Mouse (Mus musculus): ENCODE results near the gene Ccdc66.

GRCm38 (mm10) chr14:27493516-27493915 is 14.7 kb downstream of the Ccdc66 start:
- TF ChIP-seq CTCF (IDR thresholded peaks at IDR 0.05; ENCODE audit: control insufficient read depth, insufficient read depth, insufficient replicate concordance, low read depth, low read length) (no peak), POLR2A (IDR thresholded peaks at IDR 0.05; ENCODE audit: control insufficient read depth, low read depth, low read length) (no peak)
